Mouse (Mus musculus): ENCODE results near the gene Psmd3.

DNA sequence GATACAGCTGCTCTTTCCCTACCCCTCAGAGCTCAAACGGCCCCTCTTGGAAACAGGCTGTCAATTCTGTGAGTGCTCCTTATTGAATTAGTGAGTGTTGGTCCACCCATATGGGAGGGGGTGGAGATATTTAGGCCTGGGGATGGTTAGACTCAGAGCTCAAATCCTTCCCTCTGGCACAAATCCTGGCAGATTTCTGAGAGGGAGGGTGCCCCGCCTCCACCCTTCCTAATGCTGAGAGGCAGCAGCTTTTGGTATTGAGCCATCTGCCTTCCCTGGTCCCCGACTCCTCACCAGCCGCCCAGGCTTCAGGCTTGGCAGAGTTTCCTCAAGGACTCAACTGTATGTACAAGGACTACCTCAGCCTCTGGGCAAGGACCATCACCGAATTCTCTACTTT is 48.8 kb downstream of the Psmd3 start:
- TF ChIP-seq FLI1 (IDR thresholded peaks at IDR 0.05; ENCODE audit: low read length) (no peak), GATA1 (IDR thresholded peaks at IDR 0.05; ENCODE audit: borderline replicate concordance, low read length) (no peak)
